Mouse (Mus musculus): ENCODE results near the gene Zfp13.
"Not testable (repeated sequence)": the region's sequence is repeated elsewhere in the genome, so short reads cannot be mapped to it uniquely, and the experiment has no call there.

The Zfp13 gene

GRCm38 (mm10) chr17:23598582-23599552, at the start of gene Zfp13:
TSS of gene Zfp13 (minus strand) at chr17:23599487.
- peak; percentile 93 to 96 for DNase-seq (ENCODE audit: inconsistent age in 2 of 2, low spot score in 1 of 2)

GRCm38 (mm10) chr17:23645894-23646293, 46.6 kb upstream of the Zfp13 start:
- no peak for DNase-seq (ENCODE audit: inconsistent age in 2 of 2, low spot score in 1 of 2)

DNA sequence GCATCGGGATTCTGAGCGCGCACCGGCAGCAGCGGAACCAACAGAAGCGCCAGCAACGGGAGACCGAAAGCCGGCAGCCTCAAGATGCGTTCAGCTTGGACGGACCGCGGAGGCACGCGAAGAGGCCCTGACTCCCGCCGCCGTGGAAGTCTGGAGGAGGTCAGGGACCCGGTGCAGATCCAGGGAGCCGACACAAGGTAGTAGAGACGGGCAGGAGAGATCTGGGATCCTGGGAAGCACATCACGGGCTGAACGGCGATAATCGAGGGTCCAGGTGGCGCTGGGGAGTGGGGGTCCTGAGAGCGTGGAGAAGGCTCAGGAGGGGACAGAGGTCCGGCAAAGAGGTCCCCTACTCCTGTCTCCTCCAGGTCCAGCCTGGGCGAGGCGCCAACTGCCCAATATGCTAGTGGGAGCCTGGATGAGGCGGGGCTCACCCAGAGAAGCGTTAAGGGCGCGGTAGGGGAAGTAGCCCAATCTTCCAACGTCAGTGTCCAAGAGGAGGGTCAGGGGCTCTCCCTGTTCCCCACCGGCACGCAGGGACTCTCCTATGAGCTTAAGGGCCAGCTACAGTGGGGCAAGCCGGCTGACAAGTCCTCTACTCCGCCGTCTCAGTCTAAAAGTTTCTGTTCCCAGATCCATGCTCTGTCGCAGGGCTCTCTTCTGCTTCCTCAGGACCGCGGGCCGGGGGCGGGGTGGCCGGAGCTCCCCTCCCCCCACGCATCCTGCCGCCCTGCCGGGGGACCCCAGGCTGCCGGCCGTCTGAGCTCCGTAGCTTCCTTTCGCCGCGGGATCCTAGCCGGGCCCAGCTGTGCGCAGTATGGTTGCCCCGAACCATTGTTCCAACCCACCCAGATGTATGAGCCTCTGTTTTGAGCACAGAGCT, 45.6 kb upstream of the Zfp13 start, which contains the start of gene Mmp25:
TSS of gene Mmp25 (minus strand) at position 665 of the 883 bp plus-strand sequence.
- peak in 1 of 2 experiments; percentile 44 for DNase-seq (ENCODE audit: inconsistent age in 2 of 2, low spot score in 1 of 2)

DNA sequence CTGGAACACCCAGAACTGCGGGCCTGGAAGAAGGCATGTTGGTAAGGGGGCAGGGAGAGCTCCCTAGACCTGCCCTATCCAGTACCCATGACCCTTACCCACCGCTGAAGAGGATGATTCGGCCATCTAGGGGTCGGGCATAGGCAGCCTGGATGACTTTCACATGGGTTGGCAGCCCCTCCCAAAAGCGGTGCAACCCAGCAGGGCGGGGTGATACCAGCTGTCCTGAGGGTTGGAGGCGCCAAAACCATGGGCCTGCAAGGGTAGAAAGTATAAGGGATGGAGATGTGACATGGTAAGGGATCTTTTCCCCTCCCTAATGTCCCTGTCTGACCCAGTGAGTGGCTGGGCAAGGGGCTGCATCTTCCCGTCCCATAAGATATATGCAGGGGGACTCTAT, 32.0 kb upstream of the Zfp13 start:
- no peak for DNase-seq (ENCODE audit: inconsistent age in 2 of 2, low spot score in 1 of 2)

DNA sequence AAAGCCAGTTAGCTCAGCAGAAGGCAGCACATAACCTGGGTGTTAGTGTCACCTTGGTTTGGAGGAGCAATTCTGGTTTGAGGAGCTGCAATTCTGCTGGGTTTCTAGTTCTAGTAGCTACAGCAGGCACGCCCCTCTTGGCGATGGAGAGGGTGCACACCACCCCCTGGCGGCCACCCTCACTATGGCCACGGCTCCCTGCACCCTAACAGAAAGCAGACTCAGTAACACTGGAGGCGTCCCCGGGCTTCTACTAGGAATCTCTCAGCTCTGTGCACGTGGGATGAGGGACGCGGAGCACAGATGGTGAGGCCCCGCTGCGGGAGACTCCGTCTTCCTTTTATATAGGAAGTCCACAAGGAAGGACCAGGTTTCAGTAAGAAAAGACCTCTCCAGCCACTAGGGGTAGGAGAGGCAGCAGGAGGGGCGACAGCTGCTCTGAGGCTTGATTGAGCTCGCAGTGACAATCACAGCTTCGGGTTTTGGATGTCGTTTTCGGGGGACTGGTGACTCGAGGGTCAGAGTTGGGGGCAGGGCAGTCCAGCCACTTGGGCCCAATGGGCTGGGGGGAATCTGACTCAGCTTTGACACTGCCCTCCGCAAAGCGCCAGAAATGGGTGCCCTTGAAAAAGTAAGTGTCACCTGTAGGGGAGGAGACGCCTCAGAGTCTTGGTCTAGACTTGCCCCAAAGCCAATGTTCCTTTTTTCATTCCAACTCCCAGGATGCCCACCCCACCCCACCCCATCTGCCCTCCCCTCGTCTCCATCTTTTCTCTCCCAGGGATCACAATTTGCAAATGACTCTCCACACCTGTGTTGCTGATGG, 31.1 kb upstream of the Zfp13 start:
- DNase-seq (ENCODE audit: inconsistent age in 2 of 2, low spot score in 1 of 2): peak; percentile 77 to 93

DNA sequence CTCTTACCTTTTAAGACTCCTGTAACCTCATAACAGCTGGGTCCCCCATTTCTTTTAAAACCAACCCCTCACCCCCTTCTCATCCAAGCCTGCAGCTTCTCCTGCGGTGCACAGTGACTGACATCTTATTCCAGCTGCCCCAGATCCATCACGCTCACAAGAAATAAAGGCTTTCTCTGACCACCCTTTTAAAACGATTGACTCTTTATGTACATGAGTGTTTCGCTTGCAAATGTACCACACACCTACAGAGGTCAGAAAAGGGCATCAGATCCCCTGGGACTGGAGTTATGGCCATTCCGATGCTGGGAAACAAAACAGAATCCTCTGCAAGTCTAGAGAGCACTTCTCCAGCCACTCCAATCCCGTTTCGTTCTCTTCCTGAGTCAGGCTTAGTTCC, 28.5 kb upstream of the Zfp13 start:
- no peak for DNase-seq (ENCODE audit: inconsistent age in 2 of 2, low spot score in 1 of 2)

GRCm38 (mm10) chr17:23620351-23620750, 21.1 kb upstream of the Zfp13 start:
- no peak for DNase-seq (ENCODE audit: inconsistent age in 2 of 2, low spot score in 1 of 2)

DNA sequence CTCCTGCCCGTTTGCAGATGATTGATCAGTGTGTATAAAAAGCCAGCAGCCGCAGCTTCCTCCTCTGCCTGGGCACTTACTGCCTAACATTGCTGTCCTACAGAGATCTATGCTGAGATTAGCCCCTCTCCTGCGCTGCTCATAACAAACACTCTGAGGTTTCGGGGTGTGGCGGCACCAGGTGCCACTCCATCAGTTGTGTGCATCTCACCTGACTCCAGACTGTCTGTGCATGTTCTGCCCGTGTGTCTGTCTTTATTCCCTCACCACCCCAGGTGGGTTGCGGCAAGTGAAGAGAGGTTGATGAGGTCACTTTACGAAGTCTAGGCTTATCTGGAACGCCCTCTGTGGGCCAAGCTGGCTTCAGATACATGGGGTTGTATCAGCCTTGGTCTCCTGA, 17.8 kb upstream of the Zfp13 start:
- DNase-seq (ENCODE audit: inconsistent age in 2 of 2, low spot score in 1 of 2): no peak

DNA sequence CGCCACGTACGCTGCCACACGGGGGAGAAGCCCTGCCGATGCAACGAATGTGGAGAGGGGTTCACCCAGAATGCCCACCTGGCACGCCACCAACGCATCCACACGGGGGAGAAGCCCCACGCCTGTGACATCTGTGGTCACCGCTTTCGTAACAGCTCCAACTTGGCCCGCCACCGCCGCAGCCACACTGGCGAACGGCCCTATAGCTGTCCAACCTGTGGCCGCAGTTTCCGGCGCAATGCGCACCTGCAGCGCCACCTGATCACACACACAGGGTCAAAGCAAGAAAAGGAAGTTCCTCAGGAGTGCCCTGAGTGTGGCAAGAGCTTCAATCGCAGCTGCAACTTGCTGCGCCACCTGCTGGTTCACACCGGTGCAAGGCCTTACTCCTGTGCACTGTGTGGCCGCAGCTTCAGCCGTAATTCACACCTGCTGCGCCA, 11.1 kb upstream of the Zfp13 start:
- peak; percentile 36 to 76 for DNase-seq (ENCODE audit: inconsistent age in 2 of 2, low spot score in 1 of 2)

- no peak for DNase-seq (ENCODE audit: inconsistent age in 2 of 2, low spot score in 1 of 2)
These were observed 10.3 kb upstream of the Zfp13 start for GRCm38 (mm10) chr17:23609612-23610011.

- no peak for DNase-seq (ENCODE audit: inconsistent age in 2 of 2, low spot score in 1 of 2)
These were observed 5.9 kb upstream of the Zfp13 start for GRCm38 (mm10) chr17:23605220-23605619.

- no peak for DNase-seq (ENCODE audit: inconsistent age in 2 of 2, low spot score in 1 of 2)
These were observed 5.1 kb upstream of the Zfp13 start for GRCm38 (mm10) chr17:23604394-23604793.

GRCm38 (mm10) chr17:23603542-23603941, 4.3 kb upstream of the Zfp13 start:
- peak; percentile 32 to 66 for DNase-seq (ENCODE audit: inconsistent age in 2 of 2, low spot score in 1 of 2)

DNA sequence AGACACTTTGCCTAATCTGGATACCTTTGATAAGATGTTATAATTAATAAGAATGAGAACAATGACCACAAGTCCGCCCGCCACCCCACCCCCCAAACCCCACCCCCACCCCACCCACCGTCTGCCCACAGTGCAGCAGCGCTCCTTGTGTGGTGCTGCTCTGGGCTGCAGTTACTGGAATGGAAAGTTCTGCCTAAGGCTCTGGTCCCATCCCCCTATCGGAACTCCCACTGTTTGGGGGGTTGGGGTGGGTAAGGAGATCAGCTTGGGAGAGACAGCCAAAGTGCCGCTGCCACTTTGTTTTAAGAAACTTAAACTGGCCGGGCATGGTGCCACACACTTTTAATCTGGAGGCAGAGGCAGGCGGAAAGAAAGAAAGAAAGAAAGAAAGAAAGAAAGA, 3.8 kb upstream of the Zfp13 start:
- DNase-seq (ENCODE audit: inconsistent age in 2 of 2, low spot score in 1 of 2): no peak

DNA sequence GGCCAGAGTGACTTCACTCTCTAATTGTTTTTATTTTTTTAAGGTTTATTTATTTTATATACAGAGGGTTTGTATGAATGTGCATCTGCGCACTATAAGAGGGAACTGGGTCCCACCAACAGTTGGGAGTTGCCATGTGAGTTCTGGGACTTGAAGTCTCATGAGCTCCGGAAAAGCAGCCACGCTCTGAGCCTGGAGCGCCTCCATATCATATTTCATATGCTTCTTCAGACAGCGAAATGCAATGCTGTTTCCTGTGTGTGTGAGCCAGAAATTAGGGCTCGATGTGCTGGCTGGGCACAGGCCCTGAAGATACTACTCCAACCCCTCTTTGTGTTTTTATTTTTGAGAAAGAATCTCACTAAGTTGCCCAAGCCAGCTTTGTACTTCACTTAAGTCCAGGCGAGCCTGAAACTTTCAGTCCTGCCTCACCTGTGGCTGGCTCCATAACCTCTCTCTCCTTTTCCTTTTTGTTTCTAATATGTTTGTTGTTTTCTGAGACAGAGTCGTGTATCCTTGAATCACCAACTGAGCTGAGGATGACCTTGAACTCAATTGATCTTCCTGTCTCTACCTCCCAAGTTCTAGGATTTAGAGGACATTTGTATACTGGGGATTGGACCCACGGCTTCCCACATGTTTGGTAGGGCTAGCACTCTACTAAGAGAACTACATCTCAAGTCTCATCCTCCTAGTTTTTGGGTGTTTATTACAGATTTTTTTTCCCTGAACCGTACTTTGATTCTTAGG, 2.7 kb upstream of the Zfp13 start:
- no peak for DNase-seq (ENCODE audit: inconsistent age in 2 of 2, low spot score in 1 of 2)

DNA sequence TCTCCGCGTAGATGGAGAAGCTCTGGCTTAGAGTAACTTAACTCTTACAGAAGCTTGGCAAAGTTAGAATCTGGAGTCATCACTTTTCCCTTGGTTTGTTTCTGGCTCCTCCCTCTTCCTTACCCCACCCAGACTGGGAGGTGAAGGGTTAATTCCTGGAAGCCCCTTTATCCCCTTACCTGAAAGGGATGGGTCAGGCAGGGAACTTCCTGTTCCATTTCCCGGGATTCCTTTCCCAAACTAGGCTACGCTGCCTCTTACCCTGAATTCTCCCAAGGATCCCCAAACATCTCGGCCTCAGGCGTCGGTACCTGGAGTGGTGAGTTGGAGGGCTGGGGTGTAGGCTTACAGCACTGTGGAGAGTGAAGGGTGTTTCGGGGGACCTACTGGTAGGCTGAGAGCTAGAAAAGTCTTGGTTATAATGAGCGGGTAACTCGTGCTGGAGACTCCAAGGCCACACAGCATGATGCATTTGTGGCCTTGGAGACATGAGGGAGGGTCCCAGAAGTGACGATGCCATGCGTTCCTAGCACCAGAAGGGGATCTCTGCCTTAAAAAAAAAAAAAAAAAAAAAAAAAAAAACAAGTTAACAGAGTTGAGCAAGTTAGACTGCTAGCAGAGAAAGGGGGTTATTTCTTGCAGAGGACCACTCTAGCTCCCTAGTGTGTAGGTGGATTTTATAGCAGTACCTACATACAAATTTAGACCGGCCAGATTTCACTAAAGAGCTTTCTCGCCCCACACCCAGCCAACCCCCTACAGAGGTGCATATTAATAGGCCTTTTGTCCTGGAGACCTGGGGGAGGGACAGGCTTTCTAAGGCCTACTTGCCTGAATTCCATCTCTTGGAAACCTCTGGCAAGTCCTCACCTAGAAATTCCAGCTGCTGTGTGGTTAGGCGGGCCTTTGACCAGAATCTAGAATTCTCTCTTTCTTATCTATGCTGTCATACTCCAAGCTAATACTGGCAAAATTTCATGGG, 1.6 kb upstream of the Zfp13 start, which contains the start of gene Zscan10:
TSS of gene Zscan10 (plus strand) at position 216 of the 982 bp plus-strand sequence.
- DNase-seq (ENCODE audit: inconsistent age in 2 of 2, low spot score in 1 of 2): no peak

- no peak for DNase-seq (ENCODE audit: inconsistent age in 2 of 2, low spot score in 1 of 2)
These were observed 347 bp upstream of the Zfp13 start for GRCm38 (mm10) chr17:23599605-23600063.

DNA sequence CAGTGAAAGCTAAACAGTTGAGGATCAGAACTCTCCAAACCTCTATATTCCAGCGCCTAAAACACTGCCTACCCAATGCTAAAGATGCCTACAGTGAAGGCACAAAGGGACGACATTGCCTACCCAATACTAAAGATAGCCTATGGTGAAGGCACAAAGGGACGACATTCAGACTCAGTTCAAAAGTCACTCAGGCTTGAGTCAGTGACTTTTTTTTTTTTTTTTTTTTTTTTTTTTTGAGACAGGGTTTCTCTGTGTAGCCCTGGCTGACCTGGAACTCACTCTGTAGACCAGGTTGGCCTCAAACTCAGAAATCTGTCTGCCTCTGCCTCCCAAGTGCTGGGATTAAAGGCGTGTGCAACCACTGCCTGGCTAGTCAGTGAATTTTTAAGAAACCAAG, 4.1 kb downstream of the Zfp13 start:
- not testable (repeated sequence) for DNase-seq (ENCODE audit: inconsistent age in 2 of 2, low spot score in 1 of 2)

GRCm38 (mm10) chr17:23592926-23593300, 6.4 kb downstream of the Zfp13 start:
- no peak for DNase-seq (ENCODE audit: inconsistent age in 2 of 2, low spot score in 1 of 2)

Measured in adrenal gland, adult (tissue).